Mouse (Mus musculus) adrenal gland, postnatal 4 days (tissue): Measurements from ENCODE around the gene Pigw. TPM values are rescaled to one million over a fixed set of nuclear protein-coding genes. Genes with fewer than 3 reads are reported as not detected.
A peak's percentile ranks its signal among the peaks of the same experiment; 100 is the strongest.
"Not testable (repeated sequence)": the region's sequence is repeated elsewhere in the genome, so short reads cannot be mapped to it uniquely, and the experiment has no call there.

Experiments
- DNase-seq, 2 experiments: peaks; one replicate each; pipeline ENCODE4 v3.0.0; 2021 to 2022; ENCODE audit warnings: low spot score in 2 of 2, mixed read lengths in 2 of 2
- total RNA-seq, 2 experiments: library from RNA; stranded (reverse); gene quantifications; 2 replicates each; pipeline ENCODE4 v1.2.3; 2021

Pigw gene
- total RNA-seq, 2 experiments from 2014 or later: 7.5 to 7.6 TPM

- peak; percentile 22 to 33 for DNase-seq
Measured at GRCm38 (mm10) chr11:84880465-84880961, 428 bp upstream of the Pigw start.

- no peak for DNase-seq
Measured at GRCm38 (mm10) chr11:84879007-84879771, 896 bp downstream of the Pigw start.

DNA sequence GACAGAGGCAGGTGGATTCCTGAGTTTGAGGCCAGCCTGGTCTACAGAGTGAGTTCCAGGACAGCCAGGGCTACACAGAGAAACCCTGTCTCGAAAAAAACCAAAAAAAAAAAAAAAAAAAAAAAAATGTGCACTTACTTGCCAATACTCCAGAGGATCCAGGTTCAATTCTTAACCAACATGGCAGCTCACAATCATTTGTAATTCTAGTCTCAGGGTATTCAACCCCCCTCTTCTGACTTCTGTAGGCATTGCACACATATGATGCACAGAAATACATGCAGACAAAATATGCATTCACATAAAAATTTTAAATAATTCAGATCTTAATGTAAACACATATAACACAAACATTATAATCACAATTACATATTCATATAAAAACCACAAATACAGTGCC lies 4.1 kb downstream of the Pigw start:
- DNase-seq: not testable (repeated sequence)

DNA sequence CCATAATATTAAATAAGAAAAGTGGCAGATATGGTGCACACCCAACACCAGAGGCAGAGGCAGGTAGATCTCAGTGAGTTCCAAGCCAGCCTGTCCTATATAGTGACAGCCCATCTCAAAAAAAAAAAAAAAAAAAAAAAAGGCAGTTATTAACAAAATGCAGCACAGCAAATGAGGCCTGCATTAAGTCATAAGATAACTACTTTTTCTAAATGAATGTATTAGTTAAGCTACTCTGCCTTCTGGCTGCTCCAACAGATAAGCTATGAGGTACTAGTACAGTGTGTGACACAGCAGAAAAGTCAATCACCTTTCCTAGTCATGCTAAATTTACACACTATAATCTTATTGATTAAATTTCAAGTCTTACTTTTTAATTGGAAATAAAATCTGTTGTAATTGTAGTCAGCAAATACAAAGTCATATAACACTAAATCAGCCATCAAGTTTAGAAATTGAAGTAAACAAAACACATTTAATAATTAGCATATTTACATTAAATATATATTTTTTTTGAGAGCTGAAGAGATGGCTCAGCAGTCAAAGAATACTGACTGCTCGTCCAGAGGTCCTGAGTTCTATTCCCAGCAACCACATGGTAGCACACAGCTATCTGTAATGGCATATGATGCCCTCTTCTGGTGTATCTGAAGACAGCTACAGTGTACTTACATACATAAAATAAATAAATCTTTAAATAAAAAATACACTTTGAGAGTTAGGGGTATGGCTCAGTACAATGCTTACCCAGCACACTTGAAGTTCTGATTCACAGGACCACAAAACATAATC lies 6.8 kb downstream of the Pigw start:
- no peak for DNase-seq

DNA sequence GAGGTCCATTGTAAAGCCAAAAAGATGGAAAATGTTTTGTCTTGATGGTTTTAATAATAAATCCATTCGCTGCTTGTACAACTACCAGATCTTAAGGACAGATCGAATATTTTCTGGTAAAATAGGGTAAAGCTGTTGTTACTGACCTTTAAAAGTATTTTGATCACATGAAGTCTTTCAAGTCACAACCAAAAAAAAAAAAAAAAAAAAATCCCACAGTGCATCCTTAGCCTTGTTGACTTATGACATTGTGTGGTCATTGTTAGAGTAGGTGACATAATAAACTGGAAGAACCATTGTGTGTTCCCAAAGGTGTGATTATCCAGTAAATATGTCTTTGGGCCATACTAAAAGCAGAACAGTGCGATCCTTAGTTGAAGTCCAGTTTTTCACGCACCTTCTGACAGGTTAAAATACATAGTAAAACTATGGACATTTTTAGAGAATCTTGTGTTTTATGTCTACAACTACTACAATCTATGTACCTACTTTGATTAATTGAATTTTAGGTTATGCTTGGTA lies 8.5 kb downstream of the Pigw start:
- no peak for DNase-seq

DNA sequence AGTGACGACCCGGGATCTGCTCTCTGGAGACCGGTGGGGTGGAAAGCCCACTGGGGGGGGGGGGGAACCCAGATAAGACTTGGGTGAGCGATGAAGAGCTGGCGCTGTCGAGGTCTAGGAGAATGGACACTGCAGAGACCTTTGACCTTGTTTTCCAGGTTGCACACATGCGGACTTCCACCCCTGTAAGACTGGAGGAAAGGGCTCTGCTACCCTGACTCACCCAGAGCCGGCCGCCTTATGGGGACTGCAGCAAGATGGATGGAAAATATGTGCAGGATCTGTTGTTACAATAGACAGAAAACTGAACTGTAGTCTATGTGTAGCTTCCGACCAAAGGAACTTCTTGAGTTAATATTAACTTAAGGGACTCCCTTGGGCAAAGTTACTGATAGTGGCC lies 9.0 kb downstream of the Pigw start:
- no peak for DNase-seq

- peak; percentile 81 to 88 for DNase-seq
Measured at GRCm38 (mm10) chr11:84870337-84871043, 9.6 kb downstream of the Pigw start, which contains the start of gene Ggnbp2. Gene Ggnbp2 (minus strand): TSS chr11:84870817.

- peak; percentile 93 to 96 for DNase-seq
Measured at GRCm38 (mm10) chr11:84869537-84870232, 10.4 kb downstream of the Pigw start.

GRCm38 (mm10) chr11:84868786-84869259 lies 11.3 kb downstream of the Pigw start:
- no peak for DNase-seq

DNA sequence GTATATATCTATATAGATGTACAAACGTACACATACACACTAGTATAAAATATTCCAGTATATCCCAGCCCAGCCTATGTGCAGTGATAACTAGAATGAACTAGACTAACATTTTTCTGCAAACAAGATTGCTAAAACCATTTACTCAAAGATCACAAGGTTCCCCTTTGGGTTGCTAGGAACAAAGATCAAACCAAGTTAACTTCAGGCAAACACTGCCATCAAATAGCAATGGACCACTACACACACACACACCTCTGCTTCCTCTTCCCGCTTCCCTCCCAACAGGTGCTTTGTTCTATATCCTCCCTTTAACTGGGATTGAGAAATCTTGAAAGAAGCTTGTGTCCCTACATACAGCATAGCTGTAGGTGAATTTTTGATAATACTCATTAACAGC lies 12.5 kb downstream of the Pigw start:
- DNase-seq: no peak

DNA sequence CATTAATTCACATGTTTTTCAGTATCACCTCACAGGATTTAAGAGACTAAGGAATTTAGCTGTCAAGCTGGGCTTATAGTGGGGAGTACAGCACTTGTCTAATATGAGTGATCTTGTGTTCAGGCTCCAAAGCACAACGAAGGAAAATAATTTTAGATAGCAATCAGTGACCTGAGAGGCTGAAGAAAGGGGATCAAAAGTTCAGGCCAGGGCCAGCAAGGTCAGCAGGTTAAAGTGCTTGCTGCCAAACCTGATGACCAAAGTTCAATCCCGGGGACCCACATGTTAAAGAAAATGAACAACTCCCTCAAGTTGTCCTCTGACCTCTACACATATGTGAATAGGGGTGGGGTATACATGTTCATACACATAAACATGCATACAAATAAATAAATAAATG lies 14.8 kb downstream of the Pigw start:
- DNase-seq: no peak

DNA sequence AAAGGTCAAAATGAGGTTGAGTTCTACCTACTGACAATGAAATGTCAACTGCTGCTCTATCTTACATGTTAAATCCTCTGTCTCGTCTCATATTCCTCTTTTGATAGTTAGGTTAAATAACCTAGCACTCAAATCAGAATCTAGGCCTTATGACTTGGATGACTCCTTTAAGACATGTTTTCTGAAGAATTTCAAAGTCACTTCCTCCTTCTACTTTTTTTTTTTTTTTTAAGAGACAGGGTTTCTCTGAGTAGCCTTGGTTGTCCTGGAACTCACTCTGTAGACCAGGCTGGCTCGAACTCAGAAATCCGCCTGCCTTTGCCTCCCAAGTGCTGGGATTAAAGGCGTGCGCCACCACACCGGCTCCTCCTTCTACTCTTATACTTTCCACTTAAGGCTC lies 24.8 kb downstream of the Pigw start:
- DNase-seq: no peak

DNA sequence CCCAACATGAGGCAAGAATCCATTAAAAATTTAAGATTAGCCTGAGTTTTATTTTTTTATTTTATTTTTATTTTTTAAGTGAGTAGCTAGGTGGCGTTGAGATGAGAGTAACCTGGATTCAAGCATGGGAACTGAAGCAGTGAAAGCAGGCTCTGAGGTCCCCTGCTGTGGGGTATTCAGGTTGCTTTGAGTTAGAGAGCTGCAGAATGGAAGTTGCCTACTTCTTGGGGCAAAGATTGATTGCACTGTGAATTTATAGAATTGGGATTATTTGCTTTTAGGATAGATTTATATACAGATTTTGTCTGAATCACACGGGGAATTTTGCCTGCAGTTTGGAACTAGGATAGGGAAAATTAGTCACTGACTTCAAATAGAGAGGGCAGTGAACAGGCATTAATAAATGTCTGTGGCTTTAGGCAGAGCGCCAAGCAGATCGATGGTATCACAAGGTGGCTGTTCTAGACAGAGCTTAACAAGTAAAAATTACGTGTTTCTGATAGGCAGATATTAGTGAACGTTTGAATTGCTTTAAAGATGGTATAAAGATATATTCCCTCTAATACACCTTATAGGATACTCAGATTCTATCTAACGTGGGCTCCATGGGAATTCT lies 32.5 kb downstream of the Pigw start:
- DNase-seq: no peak

GRCm38 (mm10) chr11:84846741-84847474 lies 33.2 kb downstream of the Pigw start:
- DNase-seq: no peak

DNA sequence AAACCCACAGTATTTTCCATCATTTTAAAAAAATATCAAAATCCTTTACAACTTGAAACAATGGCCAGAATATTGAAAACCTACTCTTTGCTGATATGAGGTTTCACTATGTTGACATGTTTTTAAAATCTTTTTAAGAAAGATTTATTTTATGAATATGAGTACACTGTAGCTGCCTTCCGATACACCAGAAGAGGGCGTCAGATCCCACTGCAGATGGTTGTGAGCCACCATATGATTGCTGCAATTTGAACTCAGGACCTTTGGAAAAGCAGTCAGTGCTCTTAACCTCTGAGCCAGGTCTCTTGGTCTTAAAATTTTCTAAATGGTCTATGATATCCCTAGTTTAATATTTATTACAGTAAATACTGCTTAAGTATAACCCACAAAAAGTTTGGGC lies 40.8 kb downstream of the Pigw start:
- DNase-seq: no peak

GRCm38 (mm10) chr11:84829495-84829894 lies 50.6 kb downstream of the Pigw start:
- not testable (repeated sequence) for DNase-seq

- peak; percentile 89 to 95 for DNase-seq
Measured at GRCm38 (mm10) chr11:84828516-84829399, 51.3 kb downstream of the Pigw start, which contains the start of gene Dhrs11. Gene Dhrs11 (minus strand): TSS chr11:84828994.

GRCm38 (mm10) chr11:84827901-84828503 lies 52.1 kb downstream of the Pigw start:
- no peak for DNase-seq
